9 mouse cellular contexts compared by ENCODE assay signal in genomic region chr11:73024236-73024904, GRCm38 (mm10). TPM values are rescaled to one million over a fixed set of nuclear protein-coding genes. Genes with fewer than 3 reads are reported as not detected.
A peak's percentile ranks its signal among the peaks of the same experiment; 100 is the strongest.
DNase-seq lines count a peak whose midpoint lies in the region; ATAC-seq lines count a peak whose summit lies in the region.
"Had no signal": no experiment of that assay in that cellular context is flagged by ENCODE, and none has a peak within 500 bp of the region (broad histone marks: within the 10 kb centered on the region; RNA-seq: fewer than 3 reads in every experiment).

No protein-coding gene starts in this region.

- H3K9me3 ChIP-seq in kidney, embryonic 15.5 days (replicated peaks): no peaks in the 10 kb centered on the region

- no peak; the same call in 1 of the 2 replicates for ATAC-seq in kidney, embryonic 15.5 days (replicated peaks; ENCODE audit: low FRiP score)

- H3K4me2 ChIP-seq in kidney, embryonic 15.5 days: peak overlapping the region; percentile 8; the same call in 1 of the 2 replicates

- no peak overlapping the region for H3K4me3 ChIP-seq in kidney, embryonic 15.5 days (replicated peaks)
- H3K4me3 ChIP-seq: erythroblast, embryonic 14.5 days had no signal

- DNase-seq in adrenal gland, postnatal 36 days: peak; percentile 29 to 55
- DNase-seq in adrenal gland, postnatal 4 days (ENCODE audit: low spot score in 2 of 2): no peak
- DNase-seq in c-Kit-positive CD71-negative TER-119-negative erythroid progenitor cells, embryonic 14.5 days (ENCODE audit: low read depth): peak; percentile 69
- peak; percentile 58 for DNase-seq in lung, postnatal 25 days (ENCODE audit: low spot score)
- DNase-seq in frontal cortex, postnatal 10 days (ENCODE audit: low spot score in 2 of 2): no peak
- DNase-seq in cerebellum, postnatal 14 days: no peak
- DNase-seq in testis, postnatal 14 days (ENCODE audit: low spot score): no peak

- no peaks in the 10 kb centered on the region for H3K36me3 ChIP-seq in kidney, embryonic 15.5 days

- 43% methylated on average over 7 of the region's 7 CpGs for WGBS in kidney, embryonic 15.5 days

- H3K4me1 ChIP-seq in kidney, embryonic 15.5 days: peaks cover 28% of the 10 kb centered on the region

- peak overlapping the region; percentile 55 for H3K27ac ChIP-seq in kidney, embryonic 15.5 days

- no peak overlapping the region for H3K9ac ChIP-seq in kidney, embryonic 15.5 days

- H3K27me3 ChIP-seq in kidney, embryonic 15.5 days: peaks cover 24% of the 10 kb centered on the region

RNA-seq across cellular contexts. Expression of gene Camkk1, which starts 5.6 kb away (rescaled TPM):
- total RNA-seq in adrenal gland, postnatal 36 days (2021): 1 to 10 TPM; 2.6 to 5.1 TPM
- 1 to 10 TPM; 2.5 to 2.6 TPM for total RNA-seq in adrenal gland, postnatal 4 days (2021)
- 6.7 and 9.2 TPM in 2 replicates for polyA plus RNA-seq in kidney, embryonic 15.5 days (2015; fragmentation: Nextera tagmentation; extraction: Ambion mirVana)

RNA-seq across cellular contexts. Expression of gene Ncbp3, which starts 23.2 kb away (rescaled TPM):
- total RNA-seq in adrenal gland, postnatal 36 days (2021): 10 to 100 TPM; 11.0 to 12.0 TPM
- total RNA-seq in adrenal gland, postnatal 4 days (2021): 10 to 100 TPM; 15.2 to 17.2 TPM
- polyA plus RNA-seq in kidney, embryonic 15.5 days (2015; fragmentation: Nextera tagmentation; extraction: Ambion mirVana): 12.1 and 12.9 TPM in 2 replicates

RNA-seq across cellular contexts. Expression of gene P2rx1, which starts 25.5 kb away (rescaled TPM):
- under 1 TPM; 0.33 to 0.70 TPM for total RNA-seq in adrenal gland, postnatal 36 days (2021)
- total RNA-seq in adrenal gland, postnatal 4 days (2021): 1 to 10 TPM; 1.3 to 3.2 TPM
- polyA plus RNA-seq in kidney, embryonic 15.5 days (2015; fragmentation: Nextera tagmentation; extraction: Ambion mirVana): 1.6 and 1.7 TPM in 2 replicates

Comparison
In these comparisons a context has a peak if more than half of its experiments do, and no peak if none do; other contexts are left out.
1. DNase-seq: peak in adrenal gland, postnatal 36 days (2 of 2), c-Kit-positive CD71-negative TER-119-negative erythroid progenitor cells, embryonic 14.5 days (single experiment) and lung, postnatal 25 days (single experiment); none in adrenal gland, postnatal 4 days (0 of 2), frontal cortex, postnatal 10 days (0 of 2), cerebellum, postnatal 14 days (0 of 2) and testis, postnatal 14 days (single experiment).